8 mouse cellular contexts compared by ENCODE assay signal in genomic region chr9:99140063-99140882, GRCm38 (mm10). TPM values are rescaled to one million over a fixed set of nuclear protein-coding genes. Genes with fewer than 3 reads are reported as not detected.
DNase-seq lines count a peak whose midpoint lies in the region; ATAC-seq and TF ChIP-seq lines count a peak whose summit lies in the region.

TSS of gene Pik3cb (minus strand) at chr9:99140621.

- peak within 1 kb of the TSS; percentile 66; the same call in 1 of the 2 replicates for H3K27ac ChIP-seq in forebrain, embryonic 11.5 days (ENCODE audit: low read depth, low read length)
- peak within 1 kb of the TSS; percentile 80 for H3K27ac ChIP-seq in heart, postnatal 0 days (ENCODE audit: low read depth)
- peak within 1 kb of the TSS; percentile 78 for H3K27ac ChIP-seq in liver, embryonic 16.5 days (ENCODE audit: low read length)
- peak within 1 kb of the TSS; percentile 96 for H3K27ac ChIP-seq in neural tube, embryonic 13.5 days (replicated peaks)
- H3K27ac ChIP-seq in testis, adult 2 months (ENCODE audit: control insufficient read depth, insufficient read depth, low read depth, low read length), result peak within 1 kb of the TSS; percentile 61

- peak within 1 kb of the TSS; percentile 66 for H3K4me3 ChIP-seq in forebrain, embryonic 11.5 days (ENCODE audit: low read depth, low read length)
- H3K4me3 ChIP-seq in heart, postnatal 0 days (ENCODE audit: low read depth, low read length), result peak within 1 kb of the TSS; percentile 92
- peak within 1 kb of the TSS; percentile 87 for H3K4me3 ChIP-seq in liver, embryonic 16.5 days (ENCODE audit: low read depth, low read length)
- peak within 1 kb of the TSS; percentile 78 for H3K4me3 ChIP-seq in neural tube, embryonic 13.5 days
- peak within 1 kb of the TSS; percentile 99 for H3K4me3 ChIP-seq in testis, adult 2 months (ENCODE audit: control insufficient read depth, low read depth, low read length)

- peak within 1 kb of the TSS; percentile 83 for H3K9ac ChIP-seq in forebrain, embryonic 11.5 days (ENCODE audit: low read length)
- peak within 1 kb of the TSS; percentile 86 for H3K9ac ChIP-seq in heart, postnatal 0 days (replicated peaks; ENCODE audit: low read depth, low read length)
- peak within 1 kb of the TSS; percentile 89 for H3K9ac ChIP-seq in liver, embryonic 16.5 days (ENCODE audit: low read depth, low read length)
- peak within 1 kb of the TSS; percentile 93 for H3K9ac ChIP-seq in neural tube, embryonic 13.5 days

- H3K27me3 ChIP-seq in forebrain, embryonic 11.5 days (ENCODE audit: control insufficient read depth, insufficient read depth, low read length), result no peaks in the 10 kb centered on the region; the same call in 1 of the 2 replicates
- H3K27me3 ChIP-seq in heart, postnatal 0 days (ENCODE audit: control insufficient read depth, insufficient read depth, low read length), result no peaks in the 10 kb centered on the region
- H3K27me3 ChIP-seq in liver, embryonic 16.5 days (ENCODE audit: control insufficient read depth, insufficient read depth, low read depth, low read length), result no peaks in the 10 kb centered on the region
- 0 out of 2 replicates have a peak, but pooled peaks cover 5% of the 10 kb centered on the region for H3K27me3 ChIP-seq in neural tube, embryonic 13.5 days
- no peaks in the 10 kb centered on the region for H3K27me3 ChIP-seq in testis, adult 2 months (ENCODE audit: control insufficient read depth, insufficient read depth, low read length)

- no peaks in the 10 kb centered on the region for H3K9me3 ChIP-seq in forebrain, embryonic 11.5 days (ENCODE audit: control insufficient read depth, low read length)
- no peaks in the 10 kb centered on the region for H3K9me3 ChIP-seq in heart, postnatal 0 days (replicated peaks; ENCODE audit: control insufficient read depth, low read length)
- H3K9me3 ChIP-seq in liver, embryonic 16.5 days (replicated peaks; ENCODE audit: control insufficient read depth, low read length), result no peaks in the 10 kb centered on the region
- H3K9me3 ChIP-seq in neural tube, embryonic 13.5 days, result no peaks in the 10 kb centered on the region

- no peak for TF ChIP-seq EP300 in heart, postnatal 0 days (IDR thresholded peaks at IDR 0.05; ENCODE audit: low read depth)

- WGBS in forebrain, embryonic 11.5 days, result under 1% methylated on average over 46 of the region's 77 CpGs
- under 1% methylated on average over 68 of the region's 77 CpGs for WGBS in heart, postnatal 0 days
- under 1% methylated on average over 51 of the region's 77 CpGs for WGBS in liver, embryonic 16.5 days (ENCODE audit: insufficient replicate concordance)
- under 1% methylated on average over 73 of the region's 77 CpGs for WGBS in neural tube, embryonic 13.5 days

- TF ChIP-seq POLR2A in testis, adult 2 months (IDR thresholded peaks at IDR 0.05; ENCODE audit: control insufficient read depth, low read depth, low read length), result peak; percentile 62

- peak; percentile 97 for ATAC-seq in forebrain, embryonic 11.5 days (replicated peaks; ENCODE audit: low FRiP score)
- peak; percentile 98 for ATAC-seq in heart, postnatal 0 days (ENCODE audit: insufficient read depth, low read depth)
- peak; percentile 92 for ATAC-seq in liver, embryonic 16.5 days (ENCODE audit: low read depth)
- peak; percentile 97 for ATAC-seq in neural tube, embryonic 13.5 days (ENCODE audit: low read depth)

- TF ChIP-seq CTCF in heart, postnatal 0 days (IDR thresholded peaks at IDR 0.05; ENCODE audit: low read depth), result no peak
- no peak for TF ChIP-seq CTCF in testis, adult 2 months (IDR thresholded peaks at IDR 0.05; ENCODE audit: control insufficient read depth, insufficient read depth, insufficient replicate concordance, low read depth, low read length)

- peaks cover 5% of the 10 kb centered on the region; the same call in 1 of the 2 replicates for H3K4me1 ChIP-seq in forebrain, embryonic 11.5 days (replicated peaks; ENCODE audit: control insufficient read depth, insufficient read depth, low read length)
- H3K4me1 ChIP-seq in heart, postnatal 0 days (ENCODE audit: control insufficient read depth, insufficient read depth), result peaks cover 6% of the 10 kb centered on the region; the same call in 1 of the 2 replicates
- peaks cover 34% of the 10 kb centered on the region for H3K4me1 ChIP-seq in liver, embryonic 16.5 days (ENCODE audit: control insufficient read depth, low read depth, low read length)
- peaks cover 30% of the 10 kb centered on the region for H3K4me1 ChIP-seq in neural tube, embryonic 13.5 days (replicated peaks)
- H3K4me1 ChIP-seq in testis, adult 2 months (ENCODE audit: control insufficient read depth, insufficient read depth, low read length), result peaks cover 6% of the 10 kb centered on the region

- H3K4me2 ChIP-seq in forebrain, embryonic 11.5 days (ENCODE audit: low read depth, low read length, severe bottlenecking), result peak within 1 kb of the TSS; percentile 80
- H3K4me2 ChIP-seq in heart, postnatal 0 days (ENCODE audit: low read depth, low read length), result peak within 1 kb of the TSS; percentile 68
- H3K4me2 ChIP-seq in liver, embryonic 16.5 days (ENCODE audit: low read depth, low read length), result peak within 1 kb of the TSS; percentile 97
- peak within 1 kb of the TSS; percentile 68 for H3K4me2 ChIP-seq in neural tube, embryonic 13.5 days

- DNase-seq in CD8-positive naive resting alpha-beta T cell, adult 2 months (ENCODE audit: low read depth in 2 of 2, low spot score in 2 of 2), result peak; percentile 97 to 99
- DNase-seq in c-Kit-positive CD71-negative TER-119-negative erythroid progenitor cells, embryonic 14.5 days (ENCODE audit: low read depth), result peak; percentile 84
- peak; percentile 100 for DNase-seq in forebrain, embryonic 11.5 days (ENCODE audit: low spot score)
- peak; percentile 81 for DNase-seq in heart, postnatal 0 days (ENCODE audit: low spot score)
- peak; percentile 99 for DNase-seq in kidney, postnatal 4 days

- H3K36me3 ChIP-seq in forebrain, embryonic 11.5 days (ENCODE audit: control insufficient read depth, insufficient read depth, low read length), result no peaks in the 10 kb centered on the region
- H3K36me3 ChIP-seq in heart, postnatal 0 days (replicated peaks; ENCODE audit: control insufficient read depth, insufficient read depth, low read length), result no peaks in the 10 kb centered on the region
- no peaks in the 10 kb centered on the region for H3K36me3 ChIP-seq in liver, embryonic 16.5 days (ENCODE audit: control insufficient read depth, insufficient read depth)
- H3K36me3 ChIP-seq in neural tube, embryonic 13.5 days, result no peaks in the 10 kb centered on the region
- H3K36me3 ChIP-seq in testis, adult 2 months (ENCODE audit: control insufficient read depth, insufficient read depth, low read length), result no peaks in the 10 kb centered on the region

RNA-seq across cellular contexts. Expression of gene Pik3cb, which starts in this region (rescaled TPM):
- polyA plus RNA-seq in forebrain, embryonic 11.5 days (2014; fragmentation: Nextera tagmentation; extraction: Ambion mirVana), result 1.6 and 1.7 TPM in 2 replicates
- total RNA-seq in heart, postnatal 0 days (2014; rRNA removed; ENCODE audit: low replicate concordance), result 1.9 and 2.1 TPM in 2 replicates
- polyA plus RNA-seq in heart, postnatal 0 days (2015; fragmentation: Nextera tagmentation; extraction: Ambion mirVana), result 0.75 and 1.7 TPM in 2 replicates
- polyA plus RNA-seq in liver, embryonic 16.5 days (2015; fragmentation: Nextera tagmentation; extraction: Ambion mirVana), result 1.7 and 1.8 TPM in 2 replicates
- polyA plus RNA-seq in neural tube, embryonic 13.5 days (2015; fragmentation: Nextera tagmentation; extraction: Ambion mirVana), result 2.1 and 3.5 TPM in 2 replicates
- polyA plus RNA-seq in testis, adult 2 months (2012; rRNA removed), result 2.7 and 3.0 TPM in 2 replicates

Comparison
In these comparisons a context has a peak if more than half of its experiments do, and no peak if none do; other contexts are left out.
1. Peak in every context shown above with its lines: DNase-seq, ATAC-seq, H3K4me3 ChIP-seq and H3K27ac ChIP-seq.